Mouse (Mus musculus) forebrain, postnatal 0 days (tissue): ENCODE data around the gene Stx18. TPM values are rescaled to one million over a fixed set of nuclear protein-coding genes. Genes with fewer than 3 reads are reported as not detected.

Source experiments
- ATAC-seq: fragments of 200-750 bp; cut with Nextera tagmentation; 2 replicates; pipeline ENCODE4 v1.8.0; 2017; ENCODE audit warnings: mild to moderate bottlenecking, moderate library complexity
- DNase-seq: peaks from one replicate; pipeline ENCODE4 v3.0.0-alpha.2; 2015
- H3K27ac ChIP-seq: fragments of 300-500 bp; sonication (generic); 2 replicates; pipeline ENCODE4 v1.5.1; 2014; ENCODE audit warnings: low read depth, mild to moderate bottlenecking, antibody characterized with exemption, low read length, moderate library complexity, mixed read lengths
- H3K27me3 ChIP-seq: fragments of 300-500 bp; sonication (generic); 2 replicates; pipeline ENCODE4 v1.6.1; 2014; ENCODE audit warnings: mild to moderate bottlenecking, low read length, mixed read lengths; ENCODE audit not compliant: insufficient read depth
- H3K36me3 ChIP-seq: fragments of 300-500 bp; sonication (generic); 2 replicates; pipeline ENCODE4 v1.6.1; 2014; ENCODE audit warnings: mild to moderate bottlenecking, moderate library complexity; ENCODE audit not compliant: insufficient read depth
- H3K4me1 ChIP-seq: fragments of 300-500 bp; sonication (generic); 2 replicates; pipeline ENCODE4 v1.6.1; 2014; ENCODE audit warnings: antibody characterized with exemption; ENCODE audit not compliant: insufficient read depth
- H3K4me2 ChIP-seq: fragments of 300-500 bp; sonication (generic); 2 replicates; pipeline ENCODE4 v1.6.1; 2014; ENCODE audit warnings: low read depth, mild to moderate bottlenecking, moderate library complexity
- H3K4me3 ChIP-seq: fragments of 300-500 bp; sonication (generic); 2 replicates; pipeline ENCODE4 v1.5.1; 2014; ENCODE audit warnings: low read depth, low read length, mixed read lengths
- H3K9ac ChIP-seq: fragments of 300-500 bp; sonication (generic); 2 replicates; pipeline ENCODE4 v1.6.1; 2014; ENCODE audit warnings: mild to moderate bottlenecking
- H3K9me3 ChIP-seq: fragments of 300-500 bp; sonication (generic); 2 replicates; pipeline ENCODE4 v1.6.1; 2016; ENCODE audit warnings: low read length
- CTCF ChIP-seq: sonication (generic); IDR thresholded peaks from 2 replicates; pipeline ENCODE4 v1.5.1; 2016; ENCODE audit warnings: antibody characterized with exemption, control low read depth, low read depth
- WGBS: fragments of 180-500 bp; shearing (Covaris S2); extraction: QIAGEN DNeasy Blood & Tissue Kit; methylation state at CpG from one replicate; pipeline ENCODE4 v1.1.7; 2014; 5-methylcytosine and 5-hydroxymethylcytosine counted together
- polyA plus RNA-seq: library from polyadenylated mRNA; unstranded; fragments of >200 nt; fragmentation: Nextera tagmentation; extraction: Ambion mirVana; gene quantifications from 2 replicates; pipeline ENCODE4 v1.2.1, GENCODE M21; 2015
- total RNA-seq: library from RNA; depleted of rRNA; stranded (reverse); fragments of >200 nt; gene quantifications from 2 replicates; pipeline ENCODE4 v1.2.3, GENCODE M21; 2014; rRNA removed

Gene Stx18
- total RNA-seq (23.9 and 26.5 TPM in 2 replicates), polyA plus RNA-seq (28.3 and 30.3 TPM in 2 replicates)

DNA sequence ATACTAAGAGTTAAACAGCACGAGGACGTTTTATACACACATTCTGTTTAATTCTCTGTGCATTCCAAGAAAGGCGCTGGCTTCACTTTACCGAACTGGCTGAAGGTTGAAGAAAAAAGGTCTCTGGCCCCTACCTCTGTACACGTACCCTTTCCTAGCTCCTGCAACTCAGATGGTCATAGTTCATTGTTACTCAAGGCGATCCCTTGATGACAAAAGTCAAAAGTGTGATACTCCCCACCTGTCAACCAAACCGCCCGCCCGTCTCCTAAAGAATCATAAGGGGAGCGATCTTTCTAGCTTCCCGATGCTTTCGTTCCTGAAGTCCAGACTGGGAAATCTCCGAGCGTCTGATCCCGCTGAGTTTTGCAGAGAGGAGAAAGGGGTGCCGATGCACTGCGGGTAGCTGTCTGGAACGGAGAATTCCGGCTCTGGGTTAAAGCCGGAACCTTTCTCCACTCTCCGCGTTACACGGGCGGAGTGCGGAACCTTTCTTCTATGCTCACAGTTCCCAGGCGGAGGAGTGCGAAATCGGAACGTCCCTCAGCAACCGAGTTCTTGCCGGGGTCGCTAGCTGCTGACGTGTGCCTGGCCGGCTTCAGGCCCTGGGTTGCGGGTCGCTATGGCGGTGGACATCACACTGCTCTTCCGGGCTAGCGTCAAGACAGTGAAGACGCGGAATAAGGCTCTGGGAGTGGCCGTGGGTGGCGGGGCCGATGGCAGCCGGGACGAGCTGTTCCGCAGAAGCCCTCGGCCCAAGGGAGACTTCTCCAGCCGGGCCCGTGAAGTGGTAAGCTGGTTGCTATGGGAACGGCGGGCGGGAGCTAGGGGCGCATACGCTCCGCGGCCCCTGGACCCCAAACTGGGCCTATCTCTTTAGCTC is at the start of gene Stx18:
Gene Stx18 (plus strand): TSS at position 33 of the 883 bp plus-strand sequence.
- Histone ChIP-seq H3K27ac (peak within 1 kb of the TSS; percentile 83), H3K4me3 (peak within 1 kb of the TSS; percentile 88), H3K9me3 (no peaks in the 10 kb centered on the region), H3K4me2 (peak within 1 kb of the TSS; percentile 83), H3K27me3 (no peaks in the 10 kb centered on the region), H3K36me3 (no peaks in the 10 kb centered on the region), H3K9ac (peak within 1 kb of the TSS; percentile 95), H3K4me1 (no peaks in the 10 kb centered on the region)
- DNase-seq, result peak; percentile 92
- peak; percentile 99 for ATAC-seq
- no peak for TF ChIP-seq CTCF
- WGBS, result under 1% methylated on average over 57 of the region's 57 CpGs

DNA sequence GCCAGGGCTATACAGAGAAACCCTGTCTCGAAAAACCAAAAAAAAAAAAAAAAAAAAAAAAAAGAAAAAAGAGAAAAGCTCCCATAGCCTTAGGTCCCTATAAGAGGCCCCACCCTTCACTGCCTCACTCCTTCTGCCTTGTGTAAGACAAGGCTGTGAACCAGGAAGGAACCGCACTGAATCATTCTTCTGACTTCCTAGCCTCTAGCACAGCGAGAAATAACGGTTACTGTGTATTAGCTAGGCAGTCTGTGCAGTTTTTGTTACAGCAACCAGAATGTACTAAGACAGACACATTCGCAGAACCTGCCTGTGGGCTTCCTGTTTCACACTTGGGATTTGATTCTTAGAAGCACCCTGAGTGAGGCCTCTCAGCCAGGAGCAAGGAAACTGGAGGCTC is 46.2 kb upstream of the Stx18 start:
- ATAC-seq (no peak), DNase-seq (no peak)
- H3K4me3 ChIP-seq, result no peak overlapping the region
- no peaks in the 10 kb centered on the region for H3K27me3 ChIP-seq
- no peak overlapping the region for H3K9ac ChIP-seq
- WGBS, result 91% methylated on average over 5 of the region's 5 CpGs
- no peaks in the 10 kb centered on the region for H3K9me3 ChIP-seq
- TF ChIP-seq CTCF, result no peak
- H3K4me1 ChIP-seq, result no peaks in the 10 kb centered on the region
- no peak overlapping the region for H3K4me2 ChIP-seq
- H3K36me3 ChIP-seq, result no peaks in the 10 kb centered on the region
- H3K27ac ChIP-seq, result no peak overlapping the region

- no peaks in the 10 kb centered on the region for H3K36me3 ChIP-seq
- DNase-seq (no peak), ATAC-seq (no peak)
- no peak overlapping the region for H3K4me3 ChIP-seq
- no peak overlapping the region for H3K4me2 ChIP-seq
- H3K27ac ChIP-seq, result no peak overlapping the region
- no peak for TF ChIP-seq CTCF
- WGBS, result 57% methylated on average over 2 of the region's 2 CpGs
- no peak overlapping the region for H3K9ac ChIP-seq
- H3K27me3 ChIP-seq, result no peaks in the 10 kb centered on the region
- H3K4me1 ChIP-seq, result no peaks in the 10 kb centered on the region
- no peaks in the 10 kb centered on the region for H3K9me3 ChIP-seq
Observed at GRCm38 (mm10) chr5:37998805-37999204, 39.7 kb upstream of the Stx18 start.

- 10% methylated on average over 4 of the region's 4 CpGs for WGBS
- DNase-seq, result no peak
- no peaks in the 10 kb centered on the region for H3K27me3 ChIP-seq
- no peak overlapping the region for H3K4me2 ChIP-seq
- no peaks in the 10 kb centered on the region for H3K4me1 ChIP-seq
- no peak for TF ChIP-seq CTCF
- H3K4me3 ChIP-seq, result no peak overlapping the region
- H3K9ac ChIP-seq, result no peak overlapping the region
- H3K9me3 ChIP-seq, result no peaks in the 10 kb centered on the region
- H3K27ac ChIP-seq, result no peak overlapping the region
- ATAC-seq, result no peak
- no peaks in the 10 kb centered on the region for H3K36me3 ChIP-seq
Observed at GRCm38 (mm10) chr5:38002573-38002972, 36.0 kb upstream of the Stx18 start.

DNA sequence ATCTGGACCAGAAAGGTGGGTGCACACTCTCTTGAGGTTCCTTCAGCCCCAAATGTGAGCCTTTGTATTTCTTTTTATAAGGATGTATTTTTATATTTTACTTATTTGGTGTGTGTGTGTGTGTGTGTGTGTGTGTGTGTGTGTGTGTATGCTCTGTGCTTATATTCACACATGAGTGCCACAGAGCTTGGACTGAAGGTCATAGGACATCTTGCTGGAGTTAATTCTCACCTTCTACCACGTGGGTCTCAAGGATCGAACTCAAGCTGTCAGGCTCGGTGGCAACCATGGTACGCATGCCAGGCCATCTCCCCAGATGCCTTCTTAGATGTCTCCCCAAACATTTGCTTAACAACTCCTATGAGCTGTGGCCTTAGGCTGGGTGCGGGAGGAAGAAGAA is 33.8 kb upstream of the Stx18 start:
- H3K4me3 ChIP-seq, result no peak overlapping the region
- DNase-seq (no peak), ATAC-seq (no peak)
- H3K27me3 ChIP-seq, result no peaks in the 10 kb centered on the region
- WGBS, result 94% methylated on average over 5 of the region's 5 CpGs
- H3K9me3 ChIP-seq, result no peaks in the 10 kb centered on the region
- no peak for TF ChIP-seq CTCF
- H3K4me1 ChIP-seq, result no peaks in the 10 kb centered on the region
- no peaks in the 10 kb centered on the region for H3K36me3 ChIP-seq
- no peak overlapping the region for H3K9ac ChIP-seq
- H3K4me2 ChIP-seq, result no peak overlapping the region
- no peak overlapping the region for H3K27ac ChIP-seq

DNA sequence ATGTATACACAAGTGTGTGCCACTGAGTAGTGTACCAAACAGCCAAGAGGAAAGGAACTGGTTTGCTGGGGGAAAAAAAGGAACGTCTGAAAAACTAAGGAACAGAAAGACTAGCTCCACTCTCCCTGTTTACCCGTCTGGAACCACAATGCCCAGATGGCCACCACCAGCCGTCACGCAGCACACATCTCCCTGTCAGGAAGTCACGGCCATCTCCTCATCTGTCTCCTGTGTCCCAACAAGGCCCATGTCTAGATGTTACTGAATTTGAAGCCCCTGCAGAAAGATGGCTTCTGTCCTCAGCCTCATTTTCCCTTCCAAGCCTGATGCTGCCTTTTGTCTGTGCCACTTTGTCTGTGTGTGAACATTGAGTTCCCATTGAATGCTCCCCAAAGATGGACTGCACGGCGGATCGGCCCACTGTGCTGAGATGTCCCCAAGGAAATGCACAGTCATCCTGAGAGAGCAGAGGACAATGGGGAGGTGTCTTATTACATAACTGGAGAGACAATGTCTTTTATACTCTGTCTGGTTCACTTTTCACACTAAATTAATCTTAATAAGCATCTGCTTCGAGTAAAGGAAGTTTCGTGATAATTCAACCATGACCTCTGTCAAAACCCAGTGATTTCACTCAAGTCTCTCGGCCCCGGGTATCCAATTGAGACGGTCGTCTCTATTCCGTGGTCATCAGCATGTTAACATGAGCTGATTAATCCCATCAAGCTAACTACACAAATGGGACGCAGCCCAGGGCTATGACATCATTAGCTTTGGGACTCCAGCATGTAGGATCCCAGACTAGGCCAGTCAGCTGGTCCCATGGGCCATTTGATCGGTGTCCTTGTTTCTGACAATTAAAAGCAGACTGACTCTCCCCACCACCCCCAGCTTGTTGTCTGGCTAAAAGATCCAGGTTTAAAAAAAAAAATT is 31.9 kb upstream of the Stx18 start:
- no peaks in the 10 kb centered on the region for H3K9me3 ChIP-seq
- no peak overlapping the region for H3K4me2 ChIP-seq
- no peak overlapping the region for H3K9ac ChIP-seq
- ATAC-seq (no peak), DNase-seq (no peak)
- H3K27ac ChIP-seq, result no peak overlapping the region
- H3K27me3 ChIP-seq, result no peaks in the 10 kb centered on the region
- H3K4me3 ChIP-seq, result no peak overlapping the region
- no peaks in the 10 kb centered on the region for H3K4me1 ChIP-seq
- TF ChIP-seq CTCF, result no peak
- 48% methylated on average over 17 of the region's 17 CpGs for WGBS
- H3K36me3 ChIP-seq, result no peaks in the 10 kb centered on the region
